Mouse (Mus musculus) hindbrain, postnatal 0 days (tissue): Measurements from ENCODE around the gene Lamp1. TPM values are rescaled to one million over a fixed set of nuclear protein-coding genes. Genes with fewer than 3 reads are reported as not detected.

Source experiments
- ATAC-seq: fragments of 200-750 bp; cut with Nextera tagmentation; 2 replicates; pipeline ENCODE4 v1.8.0; 2017; ENCODE audit warnings: mild to moderate bottlenecking, moderate TSS enrichment, moderate library complexity
- DNase-seq: peaks from one replicate; pipeline ENCODE4 v3.0.0-alpha.2; 2015; ENCODE audit warnings: low spot score
- H3K27ac ChIP-seq: fragments of 300-500 bp; sonication (generic); 2 replicates; pipeline ENCODE4 v1.5.1; 2014; ENCODE audit warnings: mild to moderate bottlenecking
- H3K27me3 ChIP-seq: fragments of 300-500 bp; sonication (generic); 2 replicates; pipeline ENCODE4 v1.6.1; 2014; ENCODE audit warnings: low read length, mixed read lengths; ENCODE audit not compliant: insufficient read depth
- H3K36me3 ChIP-seq: fragments of 300-500 bp; sonication (generic); 2 replicates; pipeline ENCODE4 v1.6.1; 2014; ENCODE audit warnings: low read length, mixed read lengths; ENCODE audit not compliant: insufficient read depth
- H3K4me1 ChIP-seq: fragments of 300-500 bp; sonication (generic); 2 replicates; pipeline ENCODE4 v1.6.1; 2014; ENCODE audit warnings: antibody characterized with exemption, low read length, mixed read lengths; ENCODE audit not compliant: insufficient read depth
- H3K4me2 ChIP-seq: fragments of 300-500 bp; sonication (generic); 2 replicates; pipeline ENCODE4 v1.6.1; 2014; ENCODE audit warnings: low read depth, mild to moderate bottlenecking, low read length, moderate library complexity, mixed read lengths
- H3K4me3 ChIP-seq: fragments of 300-500 bp; sonication (generic); 2 replicates; pipeline ENCODE4 v1.5.1; 2014; ENCODE audit warnings: low read length
- H3K9ac ChIP-seq: fragments of 300-500 bp; sonication (generic); replicated peaks from 2 replicates; pipeline ENCODE4 v1.6.1; 2014; ENCODE audit warnings: mild to moderate bottlenecking, low read length, moderate library complexity, mixed read lengths
- H3K9me3 ChIP-seq: fragments of 300-500 bp; sonication (generic); 2 replicates; pipeline ENCODE4 v1.6.1; 2016; ENCODE audit warnings: low read length, mixed read lengths
- CTCF ChIP-seq: IDR thresholded peaks from 2 replicates; pipeline ENCODE4 v1.5.1; 2016; ENCODE audit warnings: antibody characterized with exemption, control low read depth, low read depth
- WGBS: fragments of 180-500 bp; shearing (Covaris S2); extraction: QIAGEN DNeasy Blood & Tissue Kit; methylation state at CpG from one replicate; pipeline ENCODE4 v1.1.7; 2014; 5-methylcytosine and 5-hydroxymethylcytosine counted together
- polyA plus RNA-seq: library from polyadenylated mRNA; unstranded; fragments of >200 nt; fragmentation: Nextera tagmentation; extraction: Ambion mirVana; gene quantifications from 2 replicates; pipeline ENCODE4 v1.2.1, GENCODE M21; 2015
- total RNA-seq: library from RNA; depleted of rRNA; stranded (reverse); fragments of >200 nt; gene quantifications from 2 replicates; pipeline ENCODE4 v1.2.3, GENCODE M21; 2014

The Lamp1 gene
- total and polyA plus RNA-seq, 2 experiments from 2014 or later, result 341 to 402 TPM

DNA sequence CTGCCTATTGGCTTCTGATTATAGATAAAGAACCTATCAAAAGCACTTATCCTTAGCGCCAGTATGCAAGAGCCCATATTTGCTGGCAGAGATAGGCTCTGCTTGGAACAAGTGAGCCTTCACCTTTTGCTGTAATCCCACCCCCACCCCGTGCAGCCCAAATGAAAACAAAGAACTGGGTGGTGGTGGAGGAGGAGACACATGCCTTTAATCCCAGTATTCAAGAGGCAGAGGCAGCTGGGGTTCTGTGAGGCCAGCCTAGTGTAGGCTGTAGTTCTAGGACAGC lies 22.7 kb downstream of the Lamp1 start:
- H3K4me2 ChIP-seq, result no peak overlapping the region
- peaks cover 11% of the 10 kb centered on the region for H3K36me3 ChIP-seq
- H3K4me1 ChIP-seq, result no peaks in the 10 kb centered on the region
- 69% methylated on average over 2 of the region's 2 CpGs for WGBS
- no peak overlapping the region for H3K27ac ChIP-seq
- no peak for DNase-seq
- H3K9ac ChIP-seq, result no peak overlapping the region
- TF ChIP-seq CTCF, result no peak
- H3K4me3 ChIP-seq, result no peak overlapping the region
- H3K27me3 ChIP-seq, result no peaks in the 10 kb centered on the region
- no peak for ATAC-seq
- no peaks in the 10 kb centered on the region for H3K9me3 ChIP-seq

DNA sequence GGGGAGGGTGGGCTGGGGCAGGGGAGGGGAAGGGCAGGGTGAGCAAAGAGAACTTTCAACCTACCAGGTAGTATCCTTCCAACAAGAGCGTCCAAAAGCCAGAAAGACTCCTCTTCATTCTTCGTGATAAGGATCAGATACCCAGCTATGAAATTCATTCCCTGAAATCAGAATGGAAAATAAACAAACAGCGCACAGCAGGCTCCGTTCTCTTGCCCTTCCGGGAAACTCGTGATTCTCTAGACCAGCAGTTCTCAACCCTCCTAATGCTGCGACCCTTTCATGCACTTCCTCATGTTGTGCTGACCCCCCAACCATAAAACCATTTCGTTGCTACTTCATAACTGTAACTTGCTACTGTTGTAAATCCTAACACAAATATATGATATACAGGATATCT lies 27.9 kb downstream of the Lamp1 start:
- DNase-seq (no peak), ATAC-seq (no peak)
- Histone ChIP-seq H3K27ac (no peak overlapping the region), H3K9ac (no peak overlapping the region), H3K36me3 (no peaks in the 10 kb centered on the region), H3K4me2 (no peak overlapping the region), H3K9me3 (no peaks in the 10 kb centered on the region), H3K27me3 (no peaks in the 10 kb centered on the region), H3K4me3 (no peak overlapping the region), H3K4me1 (no peaks in the 10 kb centered on the region)
- TF ChIP-seq CTCF, result no peak
- 90% methylated on average over 8 of the region's 8 CpGs for WGBS

DNA sequence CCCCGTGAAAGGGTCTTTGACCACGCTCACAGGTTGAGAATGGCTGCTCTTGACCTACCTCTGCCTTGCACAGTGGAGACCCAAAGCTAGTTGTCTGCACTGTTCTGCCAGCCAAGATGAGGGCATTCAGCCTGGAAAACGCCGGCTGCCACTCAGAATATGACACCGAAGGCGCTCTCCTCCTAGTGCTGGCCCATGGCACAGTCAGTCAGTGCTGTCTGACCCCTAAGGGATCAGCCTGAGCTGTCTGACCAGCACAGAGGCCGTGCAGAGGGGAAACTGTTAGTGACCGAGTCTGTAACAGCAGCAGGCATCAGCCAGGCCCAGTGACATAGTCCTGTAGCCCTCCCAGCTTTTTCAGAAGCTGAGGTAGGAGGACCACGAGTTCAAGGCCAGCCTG lies 28.3 kb downstream of the Lamp1 start:
- no peak for DNase-seq
- Histone ChIP-seq H3K9me3 (no peaks in the 10 kb centered on the region), H3K27me3 (no peaks in the 10 kb centered on the region), H3K27ac (no peak overlapping the region), H3K36me3 (no peaks in the 10 kb centered on the region), H3K4me1 (no peaks in the 10 kb centered on the region), H3K4me2 (no peak overlapping the region), H3K9ac (no peak overlapping the region), H3K4me3 (no peak overlapping the region)
- WGBS, result 83% methylated on average over 9 of the region's 9 CpGs
- TF ChIP-seq CTCF, result no peak
- ATAC-seq, result no peak

DNA sequence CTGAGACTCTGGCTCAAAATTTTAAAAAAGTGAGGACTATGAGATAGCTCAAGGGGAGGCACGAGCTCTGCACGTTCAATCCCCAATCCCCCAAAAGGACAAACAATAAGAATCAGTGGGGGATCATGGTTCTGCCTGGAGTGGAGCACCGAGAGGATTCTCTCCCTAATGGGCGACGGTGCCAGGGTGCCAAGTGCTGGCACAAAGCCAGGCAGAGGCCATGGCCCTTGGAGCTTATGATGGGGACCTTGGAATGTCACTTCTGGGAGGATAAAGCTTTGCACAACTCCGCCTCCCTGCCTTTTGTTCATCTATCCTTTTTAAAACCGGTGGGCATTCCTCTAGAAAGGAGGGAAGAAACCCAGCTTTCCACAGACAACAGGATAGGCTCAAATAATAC lies 28.7 kb downstream of the Lamp1 start:
- no peak overlapping the region for H3K4me3 ChIP-seq
- TF ChIP-seq CTCF, result no peak
- no peak overlapping the region for H3K9ac ChIP-seq
- H3K36me3 ChIP-seq, result no peaks in the 10 kb centered on the region
- ATAC-seq, result no peak
- no peak overlapping the region for H3K27ac ChIP-seq
- no peaks in the 10 kb centered on the region for H3K4me1 ChIP-seq
- H3K4me2 ChIP-seq, result no peak overlapping the region
- no peaks in the 10 kb centered on the region for H3K27me3 ChIP-seq
- no peak for DNase-seq
- H3K9me3 ChIP-seq, result no peaks in the 10 kb centered on the region
- WGBS, result 47% methylated on average over 7 of the region's 7 CpGs

DNA sequence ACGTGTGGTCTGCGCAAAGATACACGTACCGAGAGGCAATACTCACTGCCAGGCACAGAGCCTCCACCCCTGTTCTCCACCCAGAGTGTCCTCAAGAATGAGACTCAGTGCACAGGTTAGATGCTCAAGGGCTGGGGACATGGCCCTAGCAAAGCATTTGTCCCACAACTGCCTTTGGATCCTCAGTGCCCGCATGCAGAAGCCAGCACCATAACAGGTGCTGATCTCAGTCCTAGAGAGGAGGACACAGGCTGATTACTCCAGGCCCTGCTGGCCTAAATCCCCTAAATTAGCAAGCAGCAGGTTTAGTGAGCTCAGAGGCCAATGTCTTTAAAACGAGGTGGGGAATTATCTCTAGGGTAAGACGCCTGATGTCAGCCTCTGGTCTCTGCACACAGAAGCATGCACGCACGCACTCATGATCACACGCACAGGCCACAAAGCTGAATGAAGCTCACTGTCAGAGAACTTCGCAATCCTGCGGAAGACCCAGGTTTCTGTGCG lies 29.1 kb downstream of the Lamp1 start:
- Histone ChIP-seq H3K4me2 (no peak overlapping the region), H3K27me3 (no peaks in the 10 kb centered on the region), H3K9ac (no peak overlapping the region), H3K9me3 (no peaks in the 10 kb centered on the region), H3K27ac (no peak overlapping the region), H3K4me3 (no peak overlapping the region), H3K4me1 (no peaks in the 10 kb centered on the region), H3K36me3 (no peaks in the 10 kb centered on the region)
- ATAC-seq, result no peak
- no peak for DNase-seq
- WGBS, result 86% methylated on average over 13 of the region's 13 CpGs
- no peak for TF ChIP-seq CTCF

DNA sequence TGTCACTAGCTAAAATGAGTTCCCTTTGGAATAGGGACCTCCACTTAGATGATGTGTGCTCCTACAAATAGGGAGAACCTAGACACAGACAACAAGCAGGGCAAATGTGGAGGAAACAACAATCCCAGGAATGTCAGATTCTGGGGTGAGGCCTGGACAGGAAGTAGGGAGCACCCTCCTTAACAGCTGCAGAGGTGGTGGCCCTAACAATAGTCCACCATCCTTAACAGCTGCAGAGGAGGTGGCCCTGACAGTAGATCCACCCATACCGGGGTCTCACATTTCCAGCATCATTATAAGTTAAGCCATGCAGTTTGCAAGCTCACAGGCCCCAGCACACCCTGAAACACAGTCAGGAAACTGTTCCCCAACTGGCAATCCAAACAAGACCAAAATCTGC lies 29.9 kb downstream of the Lamp1 start:
- no peak for ATAC-seq

DNA sequence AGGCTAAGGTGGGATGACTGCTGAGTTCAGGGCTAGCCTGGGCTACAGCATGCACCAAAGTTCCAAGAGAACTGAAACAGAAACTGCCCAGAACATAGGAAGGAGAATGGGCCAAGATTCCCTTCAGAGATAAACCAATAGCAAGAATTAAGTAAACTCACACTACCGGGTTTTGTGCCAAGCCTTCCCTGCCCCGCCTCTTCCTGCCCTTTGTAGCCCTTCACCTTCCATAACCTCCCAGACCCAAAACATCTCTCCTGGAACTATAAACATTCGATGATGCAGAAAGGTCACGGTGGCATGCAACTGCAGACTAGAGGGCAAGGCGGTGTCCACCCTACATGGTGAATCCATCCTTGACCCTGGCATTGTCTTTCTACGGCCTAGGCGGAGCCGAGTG lies 31.3 kb downstream of the Lamp1 start:
- Histone ChIP-seq H3K9ac (no peak overlapping the region), H3K4me2 (no peak overlapping the region), H3K27ac (no peak overlapping the region), H3K36me3 (no peaks in the 10 kb centered on the region), H3K27me3 (no peaks in the 10 kb centered on the region), H3K4me3 (no peak overlapping the region), H3K4me1 (no peaks in the 10 kb centered on the region), H3K9me3 (no peaks in the 10 kb centered on the region)
- no peak for DNase-seq
- no peak for ATAC-seq
- WGBS, result 91% methylated on average over 8 of the region's 8 CpGs
- TF ChIP-seq CTCF, result no peak

More for the DNA sequence above, 29.9 kb downstream of the Lamp1 start:
- Histone ChIP-seq H3K4me1 (no peaks in the 10 kb centered on the region), H3K4me2 (no peak overlapping the region), H3K36me3 (no peaks in the 10 kb centered on the region), H3K4me3 (no peak overlapping the region), H3K9me3 (no peaks in the 10 kb centered on the region), H3K27ac (no peak overlapping the region), H3K27me3 (no peaks in the 10 kb centered on the region), H3K9ac (no peak overlapping the region)
- no peak for TF ChIP-seq CTCF
- WGBS, result 100% methylated on average over 1 of the region's 1 CpGs
- no peak for DNase-seq
